Mouse (Mus musculus) liver, embryonic 11.5 days (tissue): ENCODE results near the gene AC161166.1. TPM values are rescaled to one million over a fixed set of nuclear protein-coding genes. Genes with fewer than 3 reads are reported as not detected.

ENCODE experiments used
- ATAC-seq: fragments of 200-750 bp; cut with Nextera tagmentation; replicated peaks from 2 replicates; pipeline ENCODE4 v1.8.0; 2017; ENCODE audit warnings: moderate number of reproducible peaks, mild to moderate bottlenecking, moderate TSS enrichment, moderate library complexity; ENCODE audit not compliant: low FRiP score
- DNase-seq: peaks from one replicate; pipeline ENCODE4 v3.0.0-alpha.2; 2017; ENCODE audit warnings: low spot score
- H3K27ac ChIP-seq: fragments of 300-500 bp; sonication (generic); 2 replicates; pipeline ENCODE4 v1.5.1; 2014; ENCODE audit warnings: mild to moderate bottlenecking, low read depth, low read length, control low read depth
- H3K27me3 ChIP-seq: fragments of 300-500 bp; sonication (generic); replicated peaks from 2 replicates; pipeline ENCODE4 v1.6.1; 2014; ENCODE audit warnings: low read length, mixed read lengths; ENCODE audit not compliant: control insufficient read depth, insufficient read depth
- H3K36me3 ChIP-seq: fragments of 300-500 bp; sonication (generic); 2 replicates; pipeline ENCODE4 v1.6.1; 2014; ENCODE audit warnings: mild to moderate bottlenecking, low read length, moderate library complexity, mixed read lengths; ENCODE audit not compliant: control insufficient read depth, insufficient read depth
- H3K4me1 ChIP-seq: fragments of 300-500 bp; sonication (generic); replicated peaks from 2 replicates; pipeline ENCODE4 v1.6.1; 2014; ENCODE audit warnings: low read length, mixed read lengths; ENCODE audit not compliant: control insufficient read depth, insufficient read depth
- H3K4me2 ChIP-seq: fragments of 300-500 bp; sonication (generic); 2 replicates; pipeline ENCODE4 v1.6.1; 2014; ENCODE audit warnings: mild to moderate bottlenecking, control low read depth, moderate library complexity
- H3K4me3 ChIP-seq: fragments of 300-500 bp; sonication (generic); 2 replicates; pipeline ENCODE4 v1.5.1; 2014; ENCODE audit warnings: low read depth, low read length, control low read depth
- H3K9ac ChIP-seq: fragments of 300-500 bp; sonication (generic); 2 replicates; pipeline ENCODE4 v1.6.1; 2014; ENCODE audit warnings: low read depth, low read length, control low read depth
- H3K9me3 ChIP-seq: fragments of 300-500 bp; sonication (generic); 2 replicates; pipeline ENCODE4 v1.6.1; 2016; ENCODE audit warnings: low read length, inconsistent platforms, mixed read lengths; ENCODE audit not compliant: control insufficient read depth
- WGBS: fragments of 180-500 bp; shearing (Covaris S2); extraction: QIAGEN DNeasy Blood & Tissue Kit; methylation state at CpG from one replicate; pipeline ENCODE4 v1.1.7; 2014; 5-methylcytosine and 5-hydroxymethylcytosine counted together
- polyA plus RNA-seq: library from polyadenylated mRNA; unstranded; fragments of >200 nt; fragmentation: Nextera tagmentation; extraction: Ambion mirVana; gene quantifications from 2 replicates; pipeline ENCODE4 v1.2.1, GENCODE M21; 2014

Gene AC161166.1
- polyA plus RNA-seq = 0.34 TPM in 1 of 2 replicates, not detected in the other

DNA sequence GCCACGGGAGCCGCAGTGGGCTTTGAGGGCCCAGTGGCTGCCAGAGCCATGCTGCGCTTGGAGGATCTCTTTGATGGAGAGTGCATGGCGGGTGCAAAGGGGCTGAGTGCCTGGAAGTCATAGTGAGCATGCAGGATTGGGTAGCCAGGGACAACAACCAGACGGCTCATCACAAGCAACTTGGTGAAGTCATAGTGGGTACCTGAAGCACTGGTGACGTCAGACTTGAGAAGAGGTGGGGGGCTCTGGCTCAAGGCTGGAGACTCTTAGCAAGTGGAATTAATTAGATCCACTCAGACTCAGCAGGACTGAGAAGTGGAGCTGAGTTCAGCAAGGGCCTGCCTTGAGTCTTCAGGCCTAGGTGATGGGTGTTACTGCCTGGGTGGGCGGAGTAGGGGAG lies at the start of gene AC161166.1:
Gene AC161166.1, minus strand, starts transcription at position 101 of the 400 bp plus-strand sequence.
- H3K9me3 ChIP-seq = no peaks in the 10 kb centered on the region
- no peak within 1 kb of the TSS for H3K4me3 ChIP-seq
- 90% methylated on average over 7 of the region's 7 CpGs for WGBS
- no peak within 1 kb of the TSS for H3K9ac ChIP-seq
- H3K4me2 ChIP-seq = no peak within 1 kb of the TSS
- H3K4me1 ChIP-seq = peaks cover 7% of the 10 kb centered on the region; the same call in 1 of the 2 replicates
- ATAC-seq (no peak), DNase-seq (no peak)
- no peaks in the 10 kb centered on the region; the same call in 1 of the 2 replicates for H3K36me3 ChIP-seq
- no peaks in the 10 kb centered on the region for H3K27me3 ChIP-seq
- H3K27ac ChIP-seq = no peak within 1 kb of the TSS

DNA sequence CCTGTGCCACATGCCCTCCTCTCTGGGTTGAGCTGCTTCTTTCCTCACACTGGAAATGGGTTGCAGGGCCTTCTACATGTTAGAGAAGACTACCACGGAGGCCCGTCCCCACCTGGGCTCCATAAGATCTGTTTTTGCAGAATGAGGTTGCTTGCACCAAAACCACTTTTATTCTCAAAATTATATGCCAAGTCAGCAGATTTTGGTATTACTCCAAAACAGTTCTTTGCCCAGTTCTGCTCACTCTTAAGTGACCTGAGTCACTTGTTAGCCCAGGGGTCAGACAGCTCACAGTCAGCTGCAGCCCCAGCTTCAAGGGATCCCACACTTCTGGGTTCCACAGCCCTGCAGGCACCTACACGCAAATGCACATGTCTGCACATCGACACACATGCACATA lies 49.2 kb upstream of the AC161166.1 start:
- no peaks in the 10 kb centered on the region for H3K4me1 ChIP-seq
- DNase-seq (no peak), ATAC-seq (no peak)
- no peaks in the 10 kb centered on the region for H3K9me3 ChIP-seq
- H3K27ac ChIP-seq = no peak overlapping the region
- H3K4me2 ChIP-seq = no peak overlapping the region
- H3K36me3 ChIP-seq = peaks cover 14% of the 10 kb centered on the region; the same call in 1 of the 2 replicates
- no peak overlapping the region for H3K9ac ChIP-seq
- 90% methylated on average over 4 of the region's 4 CpGs for WGBS
- no peak overlapping the region for H3K4me3 ChIP-seq
- no peaks in the 10 kb centered on the region for H3K27me3 ChIP-seq

DNA sequence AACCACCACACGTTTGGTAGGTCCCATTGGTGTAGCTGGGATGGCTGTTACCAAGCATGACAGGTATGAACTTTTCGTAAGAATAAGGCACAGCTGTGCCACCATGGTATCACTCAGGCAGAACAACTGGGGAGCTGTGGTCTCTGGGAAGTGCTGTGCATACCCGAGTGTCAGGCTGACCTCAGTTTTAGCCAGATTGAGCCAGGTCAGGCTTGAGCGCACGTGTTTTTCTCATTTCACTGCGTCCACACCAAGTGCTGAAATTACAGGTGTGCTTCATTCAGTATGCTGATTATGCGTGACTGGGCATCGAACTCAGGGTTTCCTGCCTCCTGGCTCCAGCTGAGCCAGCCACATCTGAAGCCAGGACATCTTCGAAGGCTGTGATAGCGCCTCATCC lies 43.5 kb upstream of the AC161166.1 start:
- H3K4me2 ChIP-seq = no peak overlapping the region
- ATAC-seq (no peak), DNase-seq (no peak)
- WGBS = 91% methylated on average over 10 of the region's 10 CpGs
- peaks cover 17% of the 10 kb centered on the region; the same call in 1 of the 2 replicates for H3K36me3 ChIP-seq
- H3K9me3 ChIP-seq = no peaks in the 10 kb centered on the region
- no peak overlapping the region for H3K27ac ChIP-seq
- no peaks in the 10 kb centered on the region for H3K4me1 ChIP-seq
- no peaks in the 10 kb centered on the region for H3K27me3 ChIP-seq
- no peak overlapping the region for H3K4me3 ChIP-seq
- H3K9ac ChIP-seq = no peak overlapping the region

DNA sequence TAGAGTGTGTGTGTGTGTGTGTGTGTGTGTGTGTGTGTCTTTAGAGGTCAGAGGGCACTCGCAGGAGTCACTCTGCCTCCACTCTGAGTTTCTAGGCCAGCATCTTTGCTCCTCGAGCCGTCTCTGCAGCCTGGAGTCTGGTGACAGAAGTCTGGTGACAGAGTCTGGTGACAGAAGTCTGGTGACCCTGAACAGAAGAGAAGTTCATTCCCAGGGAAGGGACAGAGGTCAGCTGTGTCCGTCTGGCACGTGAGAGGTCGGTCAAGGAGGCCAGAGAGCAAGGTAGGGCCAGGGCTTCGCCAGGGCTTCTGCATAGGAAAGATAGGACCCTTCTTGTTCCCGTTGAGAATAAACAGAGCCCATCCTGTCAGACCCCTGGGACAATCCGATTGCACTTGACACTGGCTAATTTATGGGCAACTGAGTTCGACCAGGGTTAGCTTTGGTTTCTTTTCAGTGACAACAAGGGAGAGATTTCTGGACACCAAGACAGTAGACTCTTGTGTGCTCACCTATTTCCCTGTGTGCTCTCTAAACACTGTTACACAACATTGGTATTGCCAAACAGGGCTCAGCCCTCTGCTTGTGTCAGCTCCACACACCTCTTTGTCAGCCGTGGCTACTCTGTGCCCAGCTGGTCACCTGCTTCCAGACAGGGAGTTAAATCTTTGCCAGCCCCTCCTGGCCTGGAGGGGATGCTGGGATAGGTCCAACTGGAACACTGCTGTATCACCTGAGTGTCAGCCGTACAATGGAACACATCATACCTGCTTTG lies 39.9 kb upstream of the AC161166.1 start:
- no peak for DNase-seq
- Histone ChIP-seq H3K4me1 (peaks cover 6% of the 10 kb centered on the region), H3K4me2 (no peak overlapping the region), H3K9ac (no peak overlapping the region), H3K9me3 (no peaks in the 10 kb centered on the region), H3K36me3 (peaks cover 18% of the 10 kb centered on the region; the same call in 1 of the 2 replicates), H3K4me3 (no peak overlapping the region), H3K27me3 (no peaks in the 10 kb centered on the region), H3K27ac (no peak overlapping the region)
- 80% methylated on average over 12 of the region's 12 CpGs for WGBS
- no peak for ATAC-seq

DNA sequence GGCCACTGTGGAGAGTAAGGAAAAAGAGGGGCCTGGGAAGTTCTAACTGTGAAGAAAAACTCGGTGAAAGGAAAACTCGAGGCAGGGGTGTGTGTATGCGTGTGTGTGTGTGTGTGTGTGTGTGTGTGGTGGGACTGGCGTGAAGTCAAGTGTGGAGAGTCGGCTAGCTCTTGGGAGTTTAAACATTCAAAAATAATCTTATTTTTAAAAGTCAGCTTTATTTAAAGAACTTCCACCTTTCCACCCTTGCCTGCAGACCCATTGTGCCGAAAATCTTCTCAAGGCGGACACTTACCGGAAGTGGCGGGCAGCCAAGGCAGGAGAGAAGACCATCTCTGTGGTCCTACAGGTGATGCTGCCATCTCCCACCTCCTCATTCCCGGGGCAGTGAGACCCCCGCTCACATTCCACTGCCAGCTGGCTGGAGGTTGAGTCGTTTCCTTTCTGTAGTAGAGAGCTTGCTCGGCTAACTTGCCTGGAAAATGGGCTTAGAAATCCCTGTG lies 35.3 kb upstream of the AC161166.1 start:
- Histone ChIP-seq H3K4me2 (peak overlapping the region; percentile 79), H3K9me3 (no peaks in the 10 kb centered on the region), H3K4me3 (peak overlapping the region; percentile 65), H3K36me3 (peaks cover 12% of the 10 kb centered on the region; the same call in 1 of the 2 replicates), H3K27ac (no peak overlapping the region), H3K9ac (peak overlapping the region; percentile 67), H3K4me1 (peaks cover 10% of the 10 kb centered on the region), H3K27me3 (no peaks in the 10 kb centered on the region)
- DNase-seq = no peak
- ATAC-seq = peak; percentile 8
- WGBS = 31% methylated on average over 13 of the region's 13 CpGs

DNA sequence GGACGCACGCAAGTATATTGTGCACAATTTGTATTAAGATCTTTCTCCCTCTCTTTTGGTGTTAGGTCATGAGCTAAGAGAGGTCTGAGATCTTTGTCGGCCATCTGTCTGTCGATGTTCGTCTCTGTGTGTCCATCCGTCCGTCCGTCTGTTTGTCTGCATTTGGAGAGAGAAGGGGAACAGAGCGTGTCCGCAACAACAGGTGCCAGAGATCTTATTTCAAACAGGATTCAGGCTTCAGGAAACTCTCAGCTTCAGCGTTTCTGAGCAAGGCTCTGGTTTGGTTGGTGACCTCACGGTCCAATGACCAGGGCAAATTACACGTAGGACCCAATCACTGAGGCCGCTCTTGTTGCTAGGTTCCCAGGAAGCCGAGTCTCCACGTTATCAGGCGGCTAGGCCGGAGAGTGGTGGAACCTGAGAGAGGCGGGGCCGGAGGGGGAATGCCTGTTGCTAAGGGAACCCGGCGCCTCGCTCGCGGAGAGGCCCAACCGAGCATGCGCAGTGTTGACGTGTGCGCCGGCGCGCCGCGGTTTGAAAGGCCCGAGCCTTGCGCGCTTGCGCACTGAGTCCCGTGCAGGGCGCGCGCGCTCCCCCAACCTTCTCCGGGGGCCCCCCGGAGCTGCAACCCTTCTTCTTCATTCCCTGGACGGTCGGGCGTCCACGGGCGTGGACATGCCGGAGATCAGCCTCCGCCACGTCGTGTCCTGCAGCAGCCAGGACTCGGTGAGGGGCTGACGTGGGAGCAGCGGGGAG lies 34.6 kb upstream of the AC161166.1 start:
- DNase-seq (peak; percentile 99), ATAC-seq (peak; percentile 99)
- H3K9ac ChIP-seq = peak overlapping the region; percentile 67
- H3K36me3 ChIP-seq = peaks cover 11% of the 10 kb centered on the region; the same call in 1 of the 2 replicates
- H3K4me1 ChIP-seq = peaks cover 10% of the 10 kb centered on the region
- no peaks in the 10 kb centered on the region for H3K27me3 ChIP-seq
- H3K4me3 ChIP-seq = peak overlapping the region; percentile 65
- H3K4me2 ChIP-seq = peak overlapping the region; percentile 80
- 1% methylated on average over 57 of the region's 57 CpGs for WGBS
- H3K27ac ChIP-seq = peak overlapping the region; percentile 34; the same call in 1 of the 2 replicates
- no peaks in the 10 kb centered on the region for H3K9me3 ChIP-seq

DNA sequence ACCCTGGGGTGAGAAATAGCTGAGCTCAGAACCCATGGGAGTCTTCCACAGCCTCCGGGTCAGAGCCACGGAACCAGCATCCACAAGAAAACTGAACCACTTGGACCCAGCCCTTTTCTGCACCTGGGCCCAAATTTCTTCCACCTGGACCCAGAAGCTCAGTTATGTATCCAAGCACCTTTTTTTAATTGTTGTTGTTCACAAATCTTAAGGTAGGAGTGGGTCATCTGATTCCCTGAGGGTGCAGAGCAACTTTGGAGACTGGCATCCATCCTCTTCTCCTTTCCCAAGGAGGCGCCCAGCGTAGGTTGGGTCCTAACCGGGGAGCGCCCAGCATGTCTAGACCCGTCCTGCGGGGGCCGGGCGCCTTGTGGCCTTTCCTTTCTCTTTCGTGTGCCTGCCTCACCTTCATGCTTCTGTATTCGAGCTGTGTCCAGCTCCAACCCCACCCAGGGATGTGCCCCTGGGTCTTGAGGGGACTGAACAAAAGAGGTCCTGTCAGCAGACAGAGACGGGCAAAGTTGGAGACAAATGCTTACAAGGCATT lies 33.9 kb upstream of the AC161166.1 start, which contains the start of the genes Pinlyp and Xrcc1:
Gene Pinlyp, minus strand, starts transcription at position 51 of the 547 bp plus-strand sequence.
Gene Xrcc1, plus strand, starts transcription at position 222 of the 547 bp plus-strand sequence.
- Histone ChIP-seq H3K4me3 (peak within 1 kb of the TSS; percentile 65), H3K9ac (peak within 1 kb of the TSS; percentile 67), H3K4me1 (peaks cover 10% of the 10 kb centered on the region), H3K27ac (peak within 1 kb of the TSS; percentile 34; the same call in 1 of the 2 replicates), H3K4me2 (peak within 1 kb of the TSS; percentile 80), H3K36me3 (peaks cover 11% of the 10 kb centered on the region; the same call in 1 of the 2 replicates), H3K9me3 (no peaks in the 10 kb centered on the region), H3K27me3 (no peaks in the 10 kb centered on the region)
- DNase-seq = no peak
- 41% methylated on average over 13 of the region's 13 CpGs for WGBS
- peak; percentile 4; the same call in 1 of the 2 replicates for ATAC-seq

DNA sequence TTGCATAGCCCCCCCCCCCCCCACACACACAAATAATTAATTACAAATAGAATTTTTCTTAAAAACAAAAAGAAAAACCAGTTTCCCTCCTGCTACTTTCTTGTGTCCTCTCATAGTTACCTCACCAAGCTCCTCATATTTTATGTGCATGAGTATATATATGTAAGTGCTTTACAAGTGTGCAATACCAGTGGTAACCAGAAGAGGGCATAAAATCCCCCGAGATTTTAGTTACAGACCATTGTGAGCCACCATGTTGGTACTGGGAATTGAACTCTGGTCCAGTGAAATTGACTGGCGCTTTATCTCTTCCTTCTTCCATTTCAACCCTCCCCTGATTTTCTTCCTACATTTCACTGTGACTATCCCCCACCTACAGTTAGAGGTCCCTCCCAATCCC lies 32.3 kb upstream of the AC161166.1 start:
- H3K4me1 ChIP-seq = peaks cover 10% of the 10 kb centered on the region
- H3K9ac ChIP-seq = no peak overlapping the region
- H3K27me3 ChIP-seq = no peaks in the 10 kb centered on the region
- H3K27ac ChIP-seq = no peak overlapping the region
- no peaks in the 10 kb centered on the region for H3K9me3 ChIP-seq
- no peak for ATAC-seq
- no peak overlapping the region for H3K4me3 ChIP-seq
- DNase-seq = no peak
- H3K4me2 ChIP-seq = no peak overlapping the region
- WGBS = 74% methylated on average over 2 of the region's 2 CpGs
- 0 out of 2 replicates have a peak, but pooled peaks cover 7% of the 10 kb centered on the region for H3K36me3 ChIP-seq
